12 mouse cellular contexts compared by ENCODE assay signal in genomic region chr1:62635203-62635602, GRCm38 (mm10).
"Had no signal": no experiment of that assay in that cellular context is flagged by ENCODE, and none has a peak within 500 bp of the region (broad histone marks: within the 10 kb centered on the region; RNA-seq: fewer than 3 reads in every experiment).

No protein-coding gene starts in this region.

- DNase-seq: kidney, adult 8-10 months; kidney, postnatal 36 days; layer of hippocampus, adult 9-11 months; layer of hippocampus, postnatal 36 days; lung, adult 18-20 months; right cerebral cortex, postnatal 25 days; spleen, adult 18-20 months; thymus, postnatal 36 days had no signal

- ATAC-seq: midbrain, embryonic 15.5 days had no signal

- H3K36me3 ChIP-seq: limb, embryonic 13.5 days; midbrain, embryonic 15.5 days; neural tube, embryonic 13.5 days had no signal

- H3K4me2 ChIP-seq: limb, embryonic 13.5 days; midbrain, embryonic 15.5 days; neural tube, embryonic 13.5 days had no signal

- H3K4me3 ChIP-seq: limb, embryonic 13.5 days; midbrain, embryonic 15.5 days; neural tube, embryonic 13.5 days had no signal

- H3K9ac ChIP-seq: limb, embryonic 13.5 days; liver, embryonic 14.5 days; midbrain, embryonic 15.5 days; neural tube, embryonic 13.5 days had no signal

- H3K27ac ChIP-seq: limb, embryonic 13.5 days; liver, embryonic 14.5 days; midbrain, embryonic 15.5 days; neural tube, embryonic 13.5 days had no signal

- H3K9me3 ChIP-seq: limb, embryonic 13.5 days; midbrain, embryonic 15.5 days; neural tube, embryonic 13.5 days had no signal

- H3K27me3 ChIP-seq: neural tube, embryonic 13.5 days had no signal
